Mouse (Mus musculus) neural tube, embryonic 12.5 days (tissue): ENCODE data around the gene Gadd45b. TPM values are rescaled to one million over a fixed set of nuclear protein-coding genes. Genes with fewer than 3 reads are reported as not detected.

Experiments
- ATAC-seq: fragments of 200-750 bp; cut with Nextera tagmentation; 2 replicates; pipeline ENCODE4 v1.8.0; 2017; ENCODE audit warnings: low read depth, mild to moderate bottlenecking, moderate TSS enrichment, moderate library complexity; ENCODE audit not compliant: low FRiP score
- H3K27ac ChIP-seq: fragments of 300-500 bp; sonication (generic); 2 replicates; pipeline ENCODE4 v1.5.1; 2016
- H3K27me3 ChIP-seq: fragments of 300-500 bp; sonication (generic); replicated peaks from 2 replicates; pipeline ENCODE4 v1.6.1; 2016; ENCODE audit warnings: mild to moderate bottlenecking
- H3K36me3 ChIP-seq: fragments of 300-500 bp; sonication (generic); 2 replicates; pipeline ENCODE4 v1.6.1; 2016; ENCODE audit warnings: mild to moderate bottlenecking
- H3K4me1 ChIP-seq: fragments of 300-500 bp; sonication (generic); 2 replicates; pipeline ENCODE4 v1.6.1; 2016
- H3K4me2 ChIP-seq: fragments of 300-500 bp; sonication (generic); replicated peaks from 2 replicates; pipeline ENCODE4 v1.6.1; 2016; ENCODE audit warnings: mild to moderate bottlenecking
- H3K4me3 ChIP-seq: fragments of 300-500 bp; sonication (generic); 2 replicates; pipeline ENCODE4 v1.5.1; 2016
- H3K9ac ChIP-seq: fragments of 300-500 bp; sonication (generic); 2 replicates; pipeline ENCODE4 v1.6.1; 2016; ENCODE audit warnings: mild to moderate bottlenecking
- H3K9me3 ChIP-seq: fragments of 300-500 bp; sonication (generic); 2 replicates; pipeline ENCODE4 v1.6.1; 2016; ENCODE audit warnings: mild to moderate bottlenecking
- WGBS: fragments of 180-500 bp; shearing (Covaris S2); methylation state at CpG from one replicate; pipeline ENCODE4 v1.1.7; 2016; 5-methylcytosine and 5-hydroxymethylcytosine counted together
- polyA plus RNA-seq: library from polyadenylated mRNA; unstranded; fragments of >200 nt; fragmentation: Nextera tagmentation; extraction: Ambion mirVana; gene quantifications from 2 replicates; pipeline ENCODE4 v1.2.1, GENCODE M21; 2016

Gene Gadd45b
- polyA plus RNA-seq, 1 experiment from 2014 or later, result 8.0 TPM

DNA sequence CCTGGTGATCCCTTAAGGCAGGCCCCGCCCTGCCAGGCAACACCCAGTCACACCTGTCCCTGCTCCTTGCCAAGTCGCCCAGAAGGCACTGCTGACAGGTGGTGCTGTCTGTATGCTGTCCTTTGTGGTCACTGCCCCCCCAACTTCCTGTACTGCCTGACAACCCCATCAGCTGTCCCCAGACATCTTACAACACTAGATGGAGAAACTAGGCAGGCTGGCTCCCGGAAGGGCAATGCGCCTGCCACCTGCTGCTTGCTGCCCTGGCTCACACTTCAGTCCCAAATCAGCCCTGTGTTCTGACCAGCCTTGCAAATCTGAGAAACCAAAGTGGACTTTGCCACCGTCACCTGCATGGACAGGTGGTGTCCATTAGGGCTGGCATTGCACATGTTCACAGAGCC is 15.6 kb upstream of the Gadd45b start:
- Histone ChIP-seq H3K4me3 (no peak overlapping the region), H3K9me3 (no peaks in the 10 kb centered on the region), H3K27ac (no peak overlapping the region), H3K36me3 (peaks cover 53% of the 10 kb centered on the region), H3K9ac (no peak overlapping the region), H3K4me2 (no peak overlapping the region), H3K4me1 (peaks cover 16% of the 10 kb centered on the region), H3K27me3 (no peaks in the 10 kb centered on the region)
- WGBS, result 92% methylated on average over 5 of the region's 5 CpGs
- no peak for ATAC-seq

DNA sequence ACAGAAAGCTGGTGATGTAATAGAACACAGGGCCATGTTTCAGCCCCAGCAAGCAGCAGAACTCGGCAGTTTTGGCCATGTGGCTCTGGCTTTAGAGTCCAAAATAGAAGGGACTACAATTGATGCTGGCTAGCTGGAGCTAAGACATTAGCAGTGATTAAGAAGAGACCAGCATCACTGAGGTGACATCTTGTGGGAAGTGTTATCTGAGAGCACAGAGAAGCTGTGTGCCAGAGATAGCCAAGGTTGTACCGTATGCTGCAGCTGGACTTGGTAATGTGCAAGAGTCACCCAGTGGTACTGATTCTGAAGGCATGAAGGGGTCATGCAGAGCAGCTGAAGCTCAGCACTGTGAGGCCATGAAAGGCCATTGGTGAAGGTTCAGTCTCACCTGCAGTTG is 14.6 kb upstream of the Gadd45b start:
- WGBS, result 82% methylated on average over 2 of the region's 2 CpGs

DNA sequence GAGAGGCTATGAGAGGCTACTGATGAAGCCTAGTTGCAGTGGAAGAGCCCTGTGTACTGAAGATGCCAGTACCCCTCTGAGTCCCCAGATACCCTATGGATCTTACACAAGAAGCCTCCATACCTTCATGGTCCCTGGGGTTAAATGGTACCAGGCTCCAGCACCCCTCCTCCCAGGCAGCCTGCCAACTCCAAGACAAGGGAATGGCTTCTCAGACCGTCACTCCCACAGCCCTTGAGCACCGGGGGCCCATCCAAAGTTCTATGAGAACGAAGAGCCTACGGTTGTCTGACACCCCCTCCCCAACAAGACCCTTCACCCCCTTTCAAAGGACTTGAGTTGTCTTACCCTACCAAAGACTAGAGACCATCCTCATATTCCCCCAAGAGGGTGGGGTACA is 14.1 kb upstream of the Gadd45b start:
- WGBS, result 85% methylated on average over 4 of the region's 4 CpGs
- Histone ChIP-seq H3K9me3 (no peaks in the 10 kb centered on the region), H3K4me3 (no peak overlapping the region), H3K36me3 (peaks cover 38% of the 10 kb centered on the region), H3K9ac (no peak overlapping the region), H3K4me2 (no peak overlapping the region), H3K27ac (no peak overlapping the region), H3K27me3 (no peaks in the 10 kb centered on the region), H3K4me1 (peaks cover 16% of the 10 kb centered on the region)
- ATAC-seq, result no peak

More for the DNA sequence above, 14.6 kb upstream of the Gadd45b start:
- H3K36me3 ChIP-seq, result peaks cover 43% of the 10 kb centered on the region
- no peaks in the 10 kb centered on the region for H3K9me3 ChIP-seq
- no peak overlapping the region for H3K4me2 ChIP-seq
- H3K9ac ChIP-seq, result no peak overlapping the region
- no peak overlapping the region for H3K27ac ChIP-seq
- H3K4me3 ChIP-seq, result no peak overlapping the region
- no peak for ATAC-seq
- H3K4me1 ChIP-seq, result peaks cover 16% of the 10 kb centered on the region
- no peaks in the 10 kb centered on the region for H3K27me3 ChIP-seq

DNA sequence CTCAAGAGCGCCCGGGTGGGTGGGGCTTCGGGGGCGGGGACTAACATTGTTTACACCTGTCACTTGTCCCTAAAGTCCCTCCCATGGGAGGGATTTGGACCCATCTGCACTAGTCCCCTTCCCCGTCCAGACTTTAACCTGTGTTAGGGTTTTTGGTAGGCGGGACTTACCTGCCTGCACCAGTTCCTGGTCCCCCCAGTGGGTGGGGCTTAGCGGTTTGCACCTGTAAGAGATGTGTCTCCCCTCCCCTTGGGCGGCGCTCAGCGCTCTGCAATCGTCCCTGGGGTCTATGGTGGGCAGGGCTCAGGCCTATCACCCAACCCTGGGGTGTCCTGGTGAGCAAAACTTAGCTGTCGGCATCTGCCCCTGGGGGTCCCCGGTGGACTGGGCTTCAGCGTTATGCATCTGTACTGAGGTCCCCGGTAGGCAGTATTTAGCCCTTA is 12.5 kb upstream of the Gadd45b start:
- peak; percentile 23 for ATAC-seq
- H3K27ac ChIP-seq, result peak overlapping the region; percentile 37; the same call in 1 of the 2 replicates
- H3K9ac ChIP-seq, result peak overlapping the region; percentile 76
- peaks cover 24% of the 10 kb centered on the region for H3K4me1 ChIP-seq
- 2% methylated on average over 15 of the region's 15 CpGs for WGBS
- peaks cover 26% of the 10 kb centered on the region for H3K36me3 ChIP-seq
- no peaks in the 10 kb centered on the region for H3K9me3 ChIP-seq
- H3K4me3 ChIP-seq, result peak overlapping the region; percentile 87
- peak overlapping the region; percentile 99 for H3K4me2 ChIP-seq
- no peaks in the 10 kb centered on the region for H3K27me3 ChIP-seq

DNA sequence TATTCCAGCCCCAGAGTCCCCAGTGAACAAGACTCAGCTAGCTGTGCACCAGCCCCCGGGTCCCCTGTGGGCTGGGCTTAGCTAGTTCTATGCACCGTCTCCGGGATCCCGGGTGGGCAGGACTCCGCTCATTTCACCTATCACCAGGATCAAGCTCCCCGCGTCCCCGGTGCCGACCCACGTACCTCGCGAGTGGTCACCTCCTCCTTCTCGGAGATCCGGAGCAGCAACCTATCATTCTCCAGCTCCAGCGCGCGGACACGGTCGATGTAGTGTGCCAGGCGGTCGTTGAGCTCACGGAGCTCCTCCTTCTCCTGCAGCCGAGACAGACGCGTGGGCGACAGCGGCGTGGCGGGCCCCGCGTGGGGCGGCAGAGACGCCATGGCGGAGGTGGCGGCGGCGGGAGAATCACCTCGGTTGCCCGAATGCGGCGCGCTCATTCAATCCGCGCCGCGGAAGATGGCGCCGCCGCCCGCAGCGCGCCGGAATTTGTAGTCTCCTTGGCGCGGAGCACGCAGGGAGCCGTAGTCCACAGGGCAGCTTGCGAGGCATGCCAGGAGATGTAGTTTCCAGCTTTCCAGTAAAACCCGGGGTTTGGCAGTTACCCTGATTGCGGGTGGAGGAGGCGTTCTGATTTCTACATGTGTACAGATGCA is 12.0 kb upstream of the Gadd45b start, which contains the start of gene Lmnb2:
Gene Lmnb2 (minus strand): TSS at position 467 of the 656 bp plus-strand sequence.
- peaks cover 24% of the 10 kb centered on the region for H3K4me1 ChIP-seq
- H3K4me2 ChIP-seq, result peak within 1 kb of the TSS; percentile 99
- peak; percentile 61 for ATAC-seq
- peaks cover 22% of the 10 kb centered on the region for H3K36me3 ChIP-seq
- peak within 1 kb of the TSS; percentile 37; the same call in 1 of the 2 replicates for H3K27ac ChIP-seq
- WGBS, result under 1% methylated on average over 61 of the region's 61 CpGs
- H3K4me3 ChIP-seq, result peak within 1 kb of the TSS; percentile 87
- no peaks in the 10 kb centered on the region for H3K9me3 ChIP-seq
- H3K27me3 ChIP-seq, result no peaks in the 10 kb centered on the region
- H3K9ac ChIP-seq, result peak within 1 kb of the TSS; percentile 76

DNA sequence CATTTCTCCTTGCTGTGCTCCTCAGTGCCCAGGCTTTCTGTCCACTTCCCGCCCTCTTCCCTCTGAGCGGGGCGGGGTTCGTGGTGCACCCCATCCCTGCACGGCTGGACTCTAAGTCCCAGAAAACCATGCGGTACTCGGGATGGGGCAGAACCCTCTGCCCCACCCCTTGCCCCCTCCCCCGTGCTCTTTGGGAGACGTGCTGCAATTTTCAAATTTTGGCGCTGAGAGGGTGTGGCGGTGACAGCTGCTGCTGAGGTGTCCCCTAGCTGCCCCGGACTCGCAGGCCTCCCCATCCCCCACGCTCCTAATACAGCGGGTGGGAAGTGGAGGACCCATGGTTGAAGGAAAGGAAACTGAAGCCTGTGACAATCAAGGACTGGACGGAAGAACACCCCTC is 8.0 kb upstream of the Gadd45b start:
- no peak for ATAC-seq
- Histone ChIP-seq H3K9ac (peak overlapping the region; percentile 41), H3K27me3 (no peaks in the 10 kb centered on the region; the same call in 1 of the 2 replicates), H3K9me3 (no peaks in the 10 kb centered on the region), H3K27ac (no peak overlapping the region), H3K4me1 (peaks cover 17% of the 10 kb centered on the region), H3K4me2 (peak overlapping the region; percentile 53), H3K36me3 (no peaks in the 10 kb centered on the region), H3K4me3 (peak overlapping the region; percentile 19; the same call in 1 of the 2 replicates)
- WGBS, result 5% methylated on average over 16 of the region's 16 CpGs

DNA sequence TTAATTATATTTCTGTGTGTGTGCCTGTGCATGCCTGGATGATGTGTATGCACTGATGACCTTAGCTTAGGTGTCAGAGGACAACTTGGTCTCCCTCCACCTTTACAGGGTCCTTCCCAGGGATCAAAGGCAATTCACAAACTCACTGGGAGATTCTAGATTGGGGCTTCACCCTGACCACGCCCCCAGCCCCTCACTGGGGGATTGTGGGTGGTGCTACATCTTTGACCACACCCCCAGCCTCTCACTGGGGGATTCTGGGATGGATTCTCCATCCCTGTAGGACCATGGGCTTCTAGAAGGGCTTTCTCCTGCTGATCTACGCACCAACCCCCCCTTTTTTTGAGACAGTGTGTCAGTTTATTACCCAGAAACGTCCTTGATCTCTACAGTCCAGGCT is 4.4 kb upstream of the Gadd45b start:
- Histone ChIP-seq H3K4me3 (no peak overlapping the region), H3K27me3 (peaks cover 2% of the 10 kb centered on the region), H3K36me3 (no peaks in the 10 kb centered on the region), H3K9me3 (no peaks in the 10 kb centered on the region), H3K27ac (no peak overlapping the region), H3K4me2 (no peak overlapping the region), H3K9ac (no peak overlapping the region), H3K4me1 (peaks cover 19% of the 10 kb centered on the region)
- WGBS, result 47% methylated on average over 3 of the region's 3 CpGs
- ATAC-seq, result no peak

DNA sequence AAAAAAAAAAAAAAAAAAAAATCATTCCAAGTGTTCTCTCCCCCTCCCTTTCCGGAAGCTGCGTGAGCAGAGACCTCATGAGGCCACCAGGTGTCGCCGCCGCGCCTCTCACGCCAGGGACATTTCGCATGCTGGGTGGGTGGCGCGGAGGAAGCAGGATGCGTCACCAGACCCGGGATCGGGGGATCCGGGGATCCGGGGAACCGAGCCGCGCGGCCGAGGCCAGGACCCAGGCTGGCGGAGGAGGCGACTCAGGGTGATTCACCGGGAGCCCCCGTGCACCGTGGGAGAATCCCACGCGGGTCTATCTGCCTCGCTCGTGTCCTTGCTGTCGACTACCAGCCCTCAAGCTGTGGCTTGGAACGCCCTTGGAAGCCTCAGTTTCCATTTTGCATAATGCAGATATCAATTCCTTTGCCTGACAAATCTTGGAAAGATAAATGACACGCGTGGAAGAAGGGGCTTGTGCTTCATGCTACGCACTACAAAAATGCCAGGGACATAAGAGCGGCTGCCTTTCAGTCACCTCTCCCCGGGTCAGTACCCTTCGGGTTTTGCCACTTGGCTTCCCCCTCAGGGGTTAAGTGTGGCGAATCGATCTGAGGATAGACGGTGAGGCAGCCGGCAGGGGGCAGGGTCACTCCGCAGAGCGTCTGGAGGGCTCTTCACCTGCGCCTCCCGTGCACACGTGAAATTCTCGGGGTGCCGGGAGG is 1.1 kb upstream of the Gadd45b start:
- H3K4me1 ChIP-seq, result peaks cover 43% of the 10 kb centered on the region
- no peaks in the 10 kb centered on the region for H3K36me3 ChIP-seq
- ATAC-seq, result peak; percentile 18
- H3K9me3 ChIP-seq, result no peaks in the 10 kb centered on the region
- peak overlapping the region; percentile 43 for H3K4me3 ChIP-seq
- H3K9ac ChIP-seq, result peak overlapping the region; percentile 62
- peak overlapping the region; percentile 88 for H3K4me2 ChIP-seq
- WGBS, result under 1% methylated on average over 48 of the region's 48 CpGs
- H3K27me3 ChIP-seq, result peaks cover 35% of the 10 kb centered on the region
- H3K27ac ChIP-seq, result no peak overlapping the region

DNA sequence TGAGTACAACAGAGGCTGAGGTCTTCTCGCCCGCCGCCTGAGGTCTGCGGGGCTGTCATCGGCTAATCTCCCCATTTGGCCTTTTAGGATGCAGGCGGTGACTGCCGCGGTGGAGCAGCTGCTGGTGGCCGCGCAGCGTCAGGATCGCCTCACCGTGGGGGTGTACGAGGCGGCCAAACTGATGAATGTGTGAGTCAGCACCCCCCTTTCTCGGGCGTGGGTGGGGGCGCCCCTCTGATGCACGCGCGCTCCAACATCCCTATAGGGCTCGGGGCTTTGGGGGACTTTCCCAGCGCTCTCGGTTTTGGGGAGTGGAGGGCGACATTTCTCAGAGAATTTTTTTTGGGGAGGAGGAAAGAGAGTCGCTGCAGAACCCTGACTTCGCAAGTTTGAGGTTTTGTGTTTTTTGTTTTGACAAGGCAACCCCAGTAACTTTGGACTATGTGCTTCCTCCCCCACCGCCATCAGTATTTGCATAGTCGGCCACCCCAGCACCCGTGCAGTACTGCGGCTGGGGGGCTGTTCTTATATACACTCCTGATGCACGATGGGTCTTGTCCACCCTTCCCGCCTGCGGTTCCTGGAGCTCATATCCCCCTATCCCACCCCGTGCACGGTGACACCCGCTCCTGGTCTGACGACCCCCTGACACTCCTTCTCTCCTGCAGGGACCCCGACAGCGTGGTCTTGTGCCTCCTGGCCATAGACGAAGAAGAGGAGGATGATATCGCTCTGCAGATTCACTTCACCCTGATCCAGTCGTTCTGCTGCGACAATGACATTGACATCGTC is 684 bp downstream of the Gadd45b start:
- Histone ChIP-seq H3K36me3 (no peaks in the 10 kb centered on the region), H3K9ac (peak overlapping the region; percentile 57), H3K9me3 (no peaks in the 10 kb centered on the region), H3K27me3 (peaks cover 52% of the 10 kb centered on the region), H3K4me1 (peaks cover 49% of the 10 kb centered on the region), H3K4me2 (peak overlapping the region; percentile 88), H3K27ac (no peak overlapping the region), H3K4me3 (peak overlapping the region; percentile 40)
- peak; percentile 17; the same call in 1 of the 2 replicates for ATAC-seq
- 1% methylated on average over 45 of the region's 45 CpGs for WGBS

DNA sequence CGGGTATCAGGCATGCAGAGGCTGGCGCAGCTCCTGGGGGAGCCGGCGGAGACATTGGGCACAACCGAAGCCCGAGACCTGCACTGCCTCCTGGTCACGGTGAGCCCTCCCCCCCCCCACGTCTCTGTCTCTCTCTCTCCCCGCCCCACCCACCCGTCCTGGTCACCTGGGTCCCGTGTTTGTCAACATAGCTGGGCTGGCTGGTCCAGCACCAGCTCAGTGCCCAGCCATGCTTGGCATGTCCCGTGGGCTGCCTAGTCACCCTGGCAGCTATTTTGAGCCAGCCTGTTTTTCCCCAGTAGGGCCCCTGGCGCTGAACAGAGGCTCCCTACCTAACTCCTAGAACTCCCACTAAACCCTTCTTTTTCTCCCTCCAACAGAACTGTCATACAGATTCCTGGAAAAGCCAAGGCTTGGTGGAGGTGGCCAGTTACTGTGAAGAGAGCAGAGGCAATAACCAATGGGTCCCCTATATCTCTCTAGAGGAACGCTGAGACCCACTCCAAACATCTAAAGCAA is 1.3 kb downstream of the Gadd45b start:
- H3K4me2 ChIP-seq, result peak overlapping the region; percentile 88
- H3K4me3 ChIP-seq, result peak overlapping the region; percentile 40
- no peaks in the 10 kb centered on the region for H3K9me3 ChIP-seq
- no peak overlapping the region for H3K27ac ChIP-seq
- H3K27me3 ChIP-seq, result peaks cover 58% of the 10 kb centered on the region
- WGBS, result 2% methylated on average over 14 of the region's 14 CpGs
- H3K4me1 ChIP-seq, result peaks cover 55% of the 10 kb centered on the region
- 0 out of 2 replicates have a peak overlapping the region, but pooled peaks have one; percentile 57 for H3K9ac ChIP-seq
- H3K36me3 ChIP-seq, result no peaks in the 10 kb centered on the region
- no peak for ATAC-seq

DNA sequence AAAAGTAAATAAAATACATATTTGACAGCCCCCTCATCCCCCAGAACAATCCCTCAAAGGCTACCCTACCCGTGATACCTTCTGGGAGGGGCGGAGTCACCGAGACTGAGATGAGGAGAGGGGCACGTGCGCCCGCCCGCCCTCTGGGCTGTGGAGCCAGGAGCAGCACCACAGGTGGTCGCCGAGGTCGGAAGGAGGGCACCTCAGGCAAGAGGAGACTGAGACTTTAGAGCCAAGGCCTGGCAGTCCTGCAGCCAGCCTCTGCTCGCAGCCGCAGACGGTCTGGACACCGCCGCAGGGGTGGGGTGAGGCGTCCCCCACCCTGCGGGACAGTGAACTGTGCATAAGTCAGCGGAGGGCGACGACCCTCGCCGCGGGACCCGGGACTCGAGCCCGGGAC is 1.8 kb downstream of the Gadd45b start:
- H3K9ac ChIP-seq, result no peak overlapping the region
- peak overlapping the region; percentile 40 for H3K4me3 ChIP-seq
- peak overlapping the region; percentile 88 for H3K4me2 ChIP-seq
- H3K27ac ChIP-seq, result no peak overlapping the region
- peaks cover 60% of the 10 kb centered on the region for H3K4me1 ChIP-seq
- H3K27me3 ChIP-seq, result peaks cover 63% of the 10 kb centered on the region
- no peaks in the 10 kb centered on the region for H3K36me3 ChIP-seq
- H3K9me3 ChIP-seq, result no peaks in the 10 kb centered on the region
- no peak for ATAC-seq
- under 1% methylated on average over 26 of the region's 26 CpGs for whole genome bisulfite sequencing
